Mouse (Mus musculus): ENCODE results near the gene Rnase4. TPM values are rescaled to one million over a fixed set of nuclear protein-coding genes. Genes with fewer than 3 reads are reported as not detected.

Rnase4 gene
- polyA plus RNA-seq, 1 experiment, result 169 TPM

- Histone ChIP-seq H3K27ac (ENCODE audit: insufficient read depth, low read depth, low read length) (no peak overlapping the region), H3K4me3 (ENCODE audit: insufficient read depth, low read length) (no peak overlapping the region)
- TF ChIP-seq POLR2A (IDR thresholded peaks at IDR 0.05; ENCODE audit: borderline replicate concordance, low read depth, low read length) (no peak), CTCF (IDR thresholded peaks at IDR 0.05; ENCODE audit: low read depth, low read length) (no peak)
Observed at GRCm38 (mm10) chr14:51068956-51069355, 21.9 kb upstream of the Rnase4 start.

GRCm38 (mm10) chr14:51069617-51070016 lies 21.3 kb upstream of the Rnase4 start:
- H3K4me1 ChIP-seq (ENCODE audit: control insufficient read depth, insufficient read depth, low read length), result peaks cover 5% of the 10 kb centered on the region
- no peak overlapping the region for H3K27ac ChIP-seq (ENCODE audit: insufficient read depth, low read depth, low read length)
- no peak for TF ChIP-seq CTCF (IDR thresholded peaks at IDR 0.05; ENCODE audit: low read depth, low read length)
- TF ChIP-seq POLR2A (IDR thresholded peaks at IDR 0.05; ENCODE audit: borderline replicate concordance, low read depth, low read length), result no peak
- no peak overlapping the region for H3K4me3 ChIP-seq (ENCODE audit: insufficient read depth, low read length)

More at GRCm38 (mm10) chr14:51068956-51069355, 21.9 kb upstream of the Rnase4 start:
- peaks cover 5% of the 10 kb centered on the region for H3K4me1 ChIP-seq (ENCODE audit: control insufficient read depth, insufficient read depth, low read length)

GRCm38 (mm10) chr14:51074335-51074734 lies 16.5 kb upstream of the Rnase4 start, which contains the start of gene Olfr750:
TSS of gene Olfr750 (minus strand) at chr14:51074435.
- H3K4me1 ChIP-seq (ENCODE audit: control insufficient read depth, insufficient read depth, low read length), result no peaks in the 10 kb centered on the region
- no peak within 1 kb of the TSS for H3K27ac ChIP-seq (ENCODE audit: insufficient read depth, low read depth, low read length)
- TF ChIP-seq CTCF (IDR thresholded peaks at IDR 0.05; ENCODE audit: low read depth, low read length) (no peak), POLR2A (IDR thresholded peaks at IDR 0.05; ENCODE audit: borderline replicate concordance, low read depth, low read length) (no peak)
- no peak within 1 kb of the TSS for H3K4me3 ChIP-seq (ENCODE audit: insufficient read depth, low read length)

GRCm38 (mm10) chr14:51079180-51079579 lies 11.7 kb upstream of the Rnase4 start:
- Histone ChIP-seq H3K4me1 (ENCODE audit: control insufficient read depth, insufficient read depth, low read length) (peaks cover 7% of the 10 kb centered on the region), H3K4me3 (ENCODE audit: insufficient read depth, low read length) (no peak overlapping the region), H3K27ac (ENCODE audit: insufficient read depth, low read depth, low read length) (no peak overlapping the region)
- no peak for TF ChIP-seq POLR2A (IDR thresholded peaks at IDR 0.05; ENCODE audit: borderline replicate concordance, low read depth, low read length)
- TF ChIP-seq CTCF (IDR thresholded peaks at IDR 0.05; ENCODE audit: low read depth, low read length), result no peak

GRCm38 (mm10) chr14:51081035-51081434 lies 9.8 kb upstream of the Rnase4 start:
- H3K27ac ChIP-seq (ENCODE audit: insufficient read depth, low read depth, low read length), result no peak overlapping the region
- no peak overlapping the region for H3K4me3 ChIP-seq (ENCODE audit: insufficient read depth, low read length)
- no peak for TF ChIP-seq CTCF (IDR thresholded peaks at IDR 0.05; ENCODE audit: low read depth, low read length)
- TF ChIP-seq POLR2A (IDR thresholded peaks at IDR 0.05; ENCODE audit: borderline replicate concordance, low read depth, low read length), result no peak

GRCm38 (mm10) chr14:51082599-51083581 lies 8.0 kb upstream of the Rnase4 start:
- H3K27ac ChIP-seq (ENCODE audit: insufficient read depth, low read depth, low read length), result peak overlapping the region; percentile 4
- peaks cover 10% of the 10 kb centered on the region for H3K4me1 ChIP-seq (ENCODE audit: control insufficient read depth, insufficient read depth, low read length)
- peak overlapping the region; percentile 63 for H3K4me3 ChIP-seq (ENCODE audit: insufficient read depth, low read length)
- TF ChIP-seq CTCF (IDR thresholded peaks at IDR 0.05; ENCODE audit: low read depth, low read length) (no peak), POLR2A (IDR thresholded peaks at IDR 0.05; ENCODE audit: borderline replicate concordance, low read depth, low read length) (no peak)

More at GRCm38 (mm10) chr14:51081035-51081434, 9.8 kb upstream of the Rnase4 start:
- peaks cover 10% of the 10 kb centered on the region for H3K4me1 ChIP-seq (ENCODE audit: control insufficient read depth, insufficient read depth, low read length)

- peak overlapping the region; percentile 63 for H3K4me3 ChIP-seq (ENCODE audit: insufficient read depth, low read length)
- H3K27ac ChIP-seq (ENCODE audit: insufficient read depth, low read depth, low read length), result no peak overlapping the region
- peaks cover 10% of the 10 kb centered on the region for H3K4me1 ChIP-seq (ENCODE audit: control insufficient read depth, insufficient read depth, low read length)
- no peak for TF ChIP-seq POLR2A (IDR thresholded peaks at IDR 0.05; ENCODE audit: borderline replicate concordance, low read depth, low read length)
- no peak for TF ChIP-seq CTCF (IDR thresholded peaks at IDR 0.05; ENCODE audit: low read depth, low read length)
Observed at GRCm38 (mm10) chr14:51083805-51084204, 7.1 kb upstream of the Rnase4 start.

- Histone ChIP-seq H3K27ac (ENCODE audit: insufficient read depth, low read depth, low read length) (no peak overlapping the region), H3K4me3 (ENCODE audit: insufficient read depth, low read length) (no peak overlapping the region), H3K4me1 (ENCODE audit: control insufficient read depth, insufficient read depth, low read length) (peaks cover 10% of the 10 kb centered on the region)
- TF ChIP-seq POLR2A (IDR thresholded peaks at IDR 0.05; ENCODE audit: borderline replicate concordance, low read depth, low read length), result no peak
- no peak for TF ChIP-seq CTCF (IDR thresholded peaks at IDR 0.05; ENCODE audit: low read depth, low read length)
Observed at GRCm38 (mm10) chr14:51085086-51085485, 5.8 kb upstream of the Rnase4 start.

- Histone ChIP-seq H3K4me3 (ENCODE audit: insufficient read depth, low read length) (no peak overlapping the region), H3K27ac (ENCODE audit: insufficient read depth, low read depth, low read length) (no peak overlapping the region), H3K4me1 (ENCODE audit: control insufficient read depth, insufficient read depth, low read length) (peaks cover 10% of the 10 kb centered on the region)
- TF ChIP-seq POLR2A (IDR thresholded peaks at IDR 0.05; ENCODE audit: borderline replicate concordance, low read depth, low read length), result no peak
Observed at GRCm38 (mm10) chr14:51085911-51086310, 5.0 kb upstream of the Rnase4 start.

GRCm38 (mm10) chr14:51087762-51088161 lies 3.1 kb upstream of the Rnase4 start:
- Histone ChIP-seq H3K4me1 (ENCODE audit: control insufficient read depth, insufficient read depth, low read length) (peaks cover 10% of the 10 kb centered on the region), H3K27ac (ENCODE audit: insufficient read depth, low read depth, low read length) (no peak overlapping the region), H3K4me3 (ENCODE audit: insufficient read depth, low read length) (peak overlapping the region; percentile 61; the same call in 1 of the 2 replicates)
- TF ChIP-seq CTCF (IDR thresholded peaks at IDR 0.05; ENCODE audit: low read depth, low read length) (no peak), POLR2A (IDR thresholded peaks at IDR 0.05; ENCODE audit: borderline replicate concordance, low read depth, low read length) (no peak)
